Mouse (Mus musculus) C2C12 (cell line): ENCODE results near the gene Epb41l5.

Experiments used
- CTCF ChIP-seq: IDR thresholded peaks from one replicate; pipeline ENCODE4 v1.5.1; 2011; ENCODE audit not compliant: control insufficient read depth, insufficient read depth, insufficient read length
- MAX ChIP-seq: IDR thresholded peaks from one replicate; pipeline ENCODE4 v1.6.1; 2011; ENCODE audit warnings: mild to moderate bottlenecking, control low read depth
- MYOD1 ChIP-seq: IDR thresholded peaks from one replicate; pipeline ENCODE4 v1.6.1; 2011; ENCODE audit warnings: low read depth; ENCODE audit not compliant: control insufficient read depth, insufficient read length
- USF1 ChIP-seq: IDR thresholded peaks from one replicate; pipeline ENCODE4 v1.6.1; 2011; ENCODE audit warnings: low read depth, mild to moderate bottlenecking, control low read depth, moderate library complexity

- TF ChIP-seq CTCF: no peak
- no peak for TF ChIP-seq MYOD1
- no peak for TF ChIP-seq USF1
- no peak for TF ChIP-seq MAX
These were observed 46.4 kb downstream of the Epb41l5 start for GRCm38 (mm10) chr1:119602448-119602847.
